Mouse (Mus musculus): Measurements from ENCODE around the gene Sdf4. TPM values are rescaled to one million over a fixed set of nuclear protein-coding genes. Genes with fewer than 3 reads are reported as not detected.

The Sdf4 gene
- polyA plus RNA-seq, 1 experiment from 2014 or later, result 136 TPM

- peak; percentile 86 for DNase-seq (ENCODE audit: low spot score)
Observed at GRCm38 (mm10) chr4:156031593-156032391, 39.1 kb downstream of the Sdf4 start.

DNA sequence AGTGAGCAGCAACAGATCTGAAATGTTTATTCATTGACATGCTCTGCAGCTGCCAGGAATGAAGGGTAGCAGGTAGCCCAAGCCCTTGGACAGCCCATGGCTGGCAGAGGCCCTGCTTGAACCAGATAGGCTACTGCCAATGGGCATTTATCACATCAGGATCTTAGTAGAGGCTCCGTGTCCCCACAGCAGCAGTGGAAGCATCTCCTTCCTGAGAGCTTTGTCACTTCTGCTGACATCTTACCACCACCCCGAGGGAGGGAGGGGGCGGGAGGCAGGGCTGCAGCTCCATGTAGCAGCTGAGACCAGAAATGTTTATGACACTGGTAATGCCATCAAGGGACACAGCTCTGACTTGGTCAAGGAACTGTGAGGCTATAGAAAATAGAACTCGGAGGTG, 40.2 kb downstream of the Sdf4 start:
- Histone ChIP-seq H3K27ac (ENCODE audit: low read depth, low read length) (no peak overlapping the region), H3K9me3 (ENCODE audit: control insufficient read depth, low read length) (no peaks in the 10 kb centered on the region), H3K4me3 (ENCODE audit: low read depth, low read length) (no peak overlapping the region), H3K36me3 (ENCODE audit: control insufficient read depth, insufficient read depth, low read length) (peaks cover 4% of the 10 kb centered on the region; the same call in 1 of the 2 replicates), H3K4me2 (ENCODE audit: low read depth) (no peak overlapping the region), H3K27me3 (ENCODE audit: control insufficient read depth, insufficient read depth, low read length) (peaks cover 22% of the 10 kb centered on the region), H3K9ac (ENCODE audit: low read length) (no peak overlapping the region), H3K4me1 (ENCODE audit: control insufficient read depth, insufficient read depth, low read length) (peaks cover 17% of the 10 kb centered on the region; the same call in 1 of the 2 replicates)
- DNase-seq (ENCODE audit: low spot score), result no peak
- WGBS, result 81% methylated on average over 4 of the region's 4 CpGs
- ATAC-seq (ENCODE audit: insufficient read depth, low FRiP score, low TSS enrichment), result no peak

More at GRCm38 (mm10) chr4:156031593-156032391, 39.1 kb downstream of the Sdf4 start:
- Histone ChIP-seq H3K4me2 (ENCODE audit: low read depth) (peak overlapping the region; percentile 58), H3K9ac (ENCODE audit: low read length) (peak overlapping the region; percentile 54), H3K4me1 (ENCODE audit: control insufficient read depth, insufficient read depth, low read length) (peaks cover 17% of the 10 kb centered on the region; the same call in 1 of the 2 replicates), H3K9me3 (ENCODE audit: control insufficient read depth, low read length) (no peaks in the 10 kb centered on the region), H3K36me3 (ENCODE audit: control insufficient read depth, insufficient read depth, low read length) (peaks cover 4% of the 10 kb centered on the region; the same call in 1 of the 2 replicates), H3K4me3 (ENCODE audit: low read depth, low read length) (peak overlapping the region; percentile 43), H3K27ac (ENCODE audit: low read depth, low read length) (peak overlapping the region; percentile 79), H3K27me3 (ENCODE audit: control insufficient read depth, insufficient read depth, low read length) (peaks cover 22% of the 10 kb centered on the region)
- peak; percentile 89 for ATAC-seq (ENCODE audit: insufficient read depth, low FRiP score, low TSS enrichment)
- WGBS, result 1% methylated on average over 24 of the region's 24 CpGs

DNA sequence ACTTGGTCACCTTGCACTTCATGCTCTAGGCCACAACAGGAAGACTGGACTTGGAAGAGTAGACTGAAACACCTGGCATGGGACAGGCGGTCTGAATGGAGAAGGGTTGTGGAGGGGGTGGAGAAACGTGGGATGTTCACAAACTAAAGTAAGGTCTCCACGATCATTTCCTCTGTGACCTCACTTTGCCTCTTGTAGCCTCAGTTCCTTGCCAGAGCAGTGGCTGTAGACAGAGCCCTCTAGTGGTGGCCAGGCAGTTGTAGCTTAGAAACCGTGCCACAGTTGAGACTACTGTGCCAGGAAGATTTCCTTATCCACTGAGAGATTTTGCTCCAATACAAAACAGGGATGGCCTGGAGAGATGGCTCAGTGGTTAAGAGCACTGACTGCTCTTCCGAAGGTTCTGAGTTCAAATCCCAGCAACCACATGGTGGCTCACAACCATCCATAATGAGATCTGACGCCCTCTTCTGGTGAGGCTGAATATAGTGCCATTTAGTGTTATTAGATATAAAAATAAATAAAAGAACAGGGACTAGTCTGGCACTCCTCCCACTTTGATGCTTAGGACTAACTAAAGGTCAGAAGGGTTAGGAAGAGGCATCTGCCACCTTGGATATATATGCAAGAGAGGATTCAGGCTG, 40.9 kb downstream of the Sdf4 start:
- no peaks in the 10 kb centered on the region for H3K9me3 ChIP-seq (ENCODE audit: control insufficient read depth, low read length)
- no peak overlapping the region for H3K4me3 ChIP-seq (ENCODE audit: low read depth, low read length)
- DNase-seq (ENCODE audit: low spot score) (peak; percentile 58), ATAC-seq (ENCODE audit: insufficient read depth, low FRiP score, low TSS enrichment) (no peak)
- no peak overlapping the region for H3K9ac ChIP-seq (ENCODE audit: low read length)
- WGBS, result 45% methylated on average over 6 of the region's 6 CpGs
- peaks cover 22% of the 10 kb centered on the region for H3K27me3 ChIP-seq (ENCODE audit: control insufficient read depth, insufficient read depth, low read length)
- peaks cover 17% of the 10 kb centered on the region; the same call in 1 of the 2 replicates for H3K4me1 ChIP-seq (ENCODE audit: control insufficient read depth, insufficient read depth, low read length)
- H3K4me2 ChIP-seq (ENCODE audit: low read depth), result no peak overlapping the region
- no peaks in the 10 kb centered on the region for H3K36me3 ChIP-seq (ENCODE audit: control insufficient read depth, insufficient read depth, low read length)
- no peak overlapping the region for H3K27ac ChIP-seq (ENCODE audit: low read depth, low read length)

DNA sequence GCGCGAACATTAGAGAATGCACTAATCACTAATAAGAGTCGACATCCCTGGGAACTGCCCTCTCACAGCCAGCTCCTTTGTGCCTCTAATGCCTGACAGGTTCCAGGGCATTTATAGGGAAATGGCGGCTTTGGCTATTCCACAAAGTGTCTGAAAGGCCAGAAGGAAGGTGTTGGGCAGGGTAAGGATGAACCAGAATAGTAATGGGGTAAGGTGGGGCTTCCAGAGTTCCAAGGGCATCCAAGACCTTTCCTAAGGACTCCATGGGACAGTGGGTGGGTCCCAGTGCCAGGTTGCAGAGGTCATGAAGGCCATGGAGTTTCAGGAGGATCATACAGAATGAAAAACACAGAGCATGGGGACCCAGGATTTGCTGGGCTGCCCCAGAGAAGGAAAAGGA, 41.6 kb downstream of the Sdf4 start:
- no peak overlapping the region for H3K4me3 ChIP-seq (ENCODE audit: low read depth, low read length)
- peaks cover 17% of the 10 kb centered on the region; the same call in 1 of the 2 replicates for H3K4me1 ChIP-seq (ENCODE audit: control insufficient read depth, insufficient read depth, low read length)
- no peak overlapping the region for H3K27ac ChIP-seq (ENCODE audit: low read depth, low read length)
- ATAC-seq (ENCODE audit: insufficient read depth, low FRiP score, low TSS enrichment) (no peak), DNase-seq (ENCODE audit: low spot score) (no peak)
- no peak overlapping the region for H3K9ac ChIP-seq (ENCODE audit: low read length)
- no peak overlapping the region for H3K4me2 ChIP-seq (ENCODE audit: low read depth)
- H3K9me3 ChIP-seq (ENCODE audit: control insufficient read depth, low read length), result no peaks in the 10 kb centered on the region
- WGBS, result 51% methylated on average over 4 of the region's 4 CpGs
- peaks cover 22% of the 10 kb centered on the region for H3K27me3 ChIP-seq (ENCODE audit: control insufficient read depth, insufficient read depth, low read length)
- H3K36me3 ChIP-seq (ENCODE audit: control insufficient read depth, insufficient read depth, low read length), result no peaks in the 10 kb centered on the region

DNA sequence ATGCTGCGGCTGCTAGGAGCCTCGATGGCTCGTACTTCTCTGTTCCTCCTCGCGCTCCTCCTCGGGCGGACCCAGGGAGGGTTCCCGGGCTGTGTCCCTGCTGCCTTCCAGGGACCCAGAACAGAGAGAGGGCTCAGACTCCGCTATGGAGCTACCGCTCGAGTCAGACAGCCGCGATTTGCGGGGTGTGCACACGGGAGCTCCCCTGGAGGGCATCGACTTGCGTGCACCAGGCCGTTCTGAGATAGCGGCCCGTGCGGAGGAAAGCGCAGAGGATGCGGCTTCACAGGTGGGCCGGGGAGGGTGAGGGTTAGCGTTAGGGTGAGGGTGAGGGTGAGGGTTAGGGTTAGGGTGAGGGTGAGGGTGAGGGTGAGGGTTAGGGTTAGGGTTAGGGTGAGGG, 42.2 kb downstream of the Sdf4 start:
- H3K27ac ChIP-seq (ENCODE audit: low read depth, low read length), result no peak overlapping the region
- H3K4me2 ChIP-seq (ENCODE audit: low read depth), result peak overlapping the region; percentile 32
- H3K9me3 ChIP-seq (ENCODE audit: control insufficient read depth, low read length), result no peaks in the 10 kb centered on the region
- peaks cover 22% of the 10 kb centered on the region for H3K27me3 ChIP-seq (ENCODE audit: control insufficient read depth, insufficient read depth, low read length)
- H3K36me3 ChIP-seq (ENCODE audit: control insufficient read depth, insufficient read depth, low read length), result no peaks in the 10 kb centered on the region
- DNase-seq (ENCODE audit: low spot score) (no peak), ATAC-seq (ENCODE audit: insufficient read depth, low FRiP score, low TSS enrichment) (no peak)
- peak overlapping the region; percentile 12 for H3K4me3 ChIP-seq (ENCODE audit: low read depth, low read length)
- peak overlapping the region; percentile 39 for H3K9ac ChIP-seq (ENCODE audit: low read length)
- H3K4me1 ChIP-seq (ENCODE audit: control insufficient read depth, insufficient read depth, low read length), result peaks cover 17% of the 10 kb centered on the region; the same call in 1 of the 2 replicates
- 5% methylated on average over 25 of the region's 25 CpGs for WGBS

- H3K27me3 ChIP-seq (ENCODE audit: control insufficient read depth, insufficient read depth, low read length), result no peaks in the 10 kb centered on the region
- no peak for DNase-seq (ENCODE audit: low spot score)
- 72% methylated on average over 5 of the region's 5 CpGs for WGBS
Observed at GRCm38 (mm10) chr4:156044754-156045153, 52.1 kb downstream of the Sdf4 start.

DNA sequence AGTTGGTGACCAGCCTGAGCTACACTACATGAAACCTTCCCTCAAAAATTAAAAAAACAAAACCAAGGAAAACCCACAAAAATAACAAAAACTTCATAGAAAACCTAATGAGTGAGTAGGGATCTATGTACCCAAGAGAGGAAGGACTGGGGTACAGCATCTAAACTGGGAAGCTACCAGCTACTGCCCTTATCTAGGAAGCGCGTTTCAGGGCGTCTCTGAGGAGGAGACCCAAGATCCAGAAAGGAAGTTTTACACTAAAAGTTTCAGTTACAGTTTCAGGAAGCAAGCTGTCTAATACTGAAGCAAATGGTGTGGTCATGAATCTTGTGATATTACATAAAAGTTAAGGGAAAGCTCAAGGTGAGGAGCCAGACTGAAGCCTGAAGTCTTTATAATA, 57.1 kb downstream of the Sdf4 start:
- H3K9ac ChIP-seq (ENCODE audit: low read length), result no peak overlapping the region
- H3K4me3 ChIP-seq (ENCODE audit: low read depth, low read length), result no peak overlapping the region
- no peak overlapping the region for H3K27ac ChIP-seq (ENCODE audit: low read depth, low read length)
- no peaks in the 10 kb centered on the region for H3K9me3 ChIP-seq (ENCODE audit: control insufficient read depth, low read length)
- WGBS, result 85% methylated on average over 3 of the region's 3 CpGs
- H3K36me3 ChIP-seq (ENCODE audit: control insufficient read depth, insufficient read depth, low read length), result no peaks in the 10 kb centered on the region
- H3K4me1 ChIP-seq (ENCODE audit: control insufficient read depth, insufficient read depth, low read length), result no peaks in the 10 kb centered on the region
- no peaks in the 10 kb centered on the region for H3K27me3 ChIP-seq (ENCODE audit: control insufficient read depth, insufficient read depth, low read length)
- DNase-seq (ENCODE audit: low spot score) (no peak), ATAC-seq (ENCODE audit: insufficient read depth, low FRiP score, low TSS enrichment) (no peak)
- no peak overlapping the region for H3K4me2 ChIP-seq (ENCODE audit: low read depth)

More at GRCm38 (mm10) chr4:156044754-156045153, 52.1 kb downstream of the Sdf4 start:
- H3K4me2 ChIP-seq (ENCODE audit: low read depth), result no peak overlapping the region
- H3K9me3 ChIP-seq (ENCODE audit: control insufficient read depth, low read length), result no peaks in the 10 kb centered on the region
- no peak overlapping the region for H3K9ac ChIP-seq (ENCODE audit: low read length)
- no peak for ATAC-seq (ENCODE audit: insufficient read depth, low FRiP score, low TSS enrichment)
- H3K4me3 ChIP-seq (ENCODE audit: low read depth, low read length), result no peak overlapping the region
- no peak overlapping the region for H3K27ac ChIP-seq (ENCODE audit: low read depth, low read length)
- no peaks in the 10 kb centered on the region for H3K36me3 ChIP-seq (ENCODE audit: control insufficient read depth, insufficient read depth, low read length)
- H3K4me1 ChIP-seq (ENCODE audit: control insufficient read depth, insufficient read depth, low read length), result no peaks in the 10 kb centered on the region

- no peak for ATAC-seq (ENCODE audit: insufficient read depth, low FRiP score, low TSS enrichment)
- H3K36me3 ChIP-seq (ENCODE audit: control insufficient read depth, insufficient read depth, low read length), result no peaks in the 10 kb centered on the region
- H3K9me3 ChIP-seq (ENCODE audit: control insufficient read depth, low read length), result no peaks in the 10 kb centered on the region
- H3K4me3 ChIP-seq (ENCODE audit: low read depth, low read length), result no peak overlapping the region
- no peaks in the 10 kb centered on the region for H3K27me3 ChIP-seq (ENCODE audit: control insufficient read depth, insufficient read depth, low read length)
- 79% methylated on average over 6 of the region's 6 CpGs for WGBS
- no peaks in the 10 kb centered on the region for H3K4me1 ChIP-seq (ENCODE audit: control insufficient read depth, insufficient read depth, low read length)
- H3K4me2 ChIP-seq (ENCODE audit: low read depth), result no peak overlapping the region
- no peak overlapping the region for H3K27ac ChIP-seq (ENCODE audit: low read depth, low read length)
- DNase-seq (ENCODE audit: low spot score), result no peak
- H3K9ac ChIP-seq (ENCODE audit: low read length), result no peak overlapping the region
Observed at GRCm38 (mm10) chr4:156050391-156050980, 57.8 kb downstream of the Sdf4 start.

Data from neural tube, embryonic 11.5 days (tissue).